In the genomic region with DNA sequence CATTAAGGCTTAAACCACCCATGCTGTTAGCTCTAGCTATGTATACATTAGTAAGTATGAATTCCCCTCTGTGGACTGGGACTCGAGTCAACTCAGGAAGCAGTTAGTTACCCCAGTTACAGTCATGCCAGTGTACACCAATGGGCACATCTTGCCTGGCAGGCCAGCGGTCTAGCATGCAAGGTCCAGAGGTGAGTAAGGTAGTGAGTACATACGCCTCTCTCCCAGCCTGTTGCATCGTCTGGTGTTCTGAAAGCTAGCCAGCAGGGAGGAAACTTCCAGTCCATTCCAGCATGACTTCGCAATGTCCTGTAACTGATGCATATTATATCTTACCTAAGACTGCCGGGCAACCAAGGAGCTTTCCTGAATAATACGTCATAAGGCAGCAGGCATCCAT, we compare ENCODE assay signal across 21 mouse cellular contexts. TPM values are rescaled to one million over a fixed set of nuclear protein-coding genes. Genes with fewer than 3 reads are reported as not detected.
DNase-seq lines count a peak whose midpoint lies in the region; ATAC-seq and TF ChIP-seq lines count a peak whose summit lies in the region.
"Had no signal": no experiment of that assay in that cellular context is flagged by ENCODE, and none has a peak within 500 bp of the region (broad histone marks: within the 10 kb centered on the region; RNA-seq: fewer than 3 reads in every experiment).

No protein-coding gene starts in this region.

- TF ChIP-seq CTCF in spleen, adult 2 months (IDR thresholded peaks at IDR 0.05; ENCODE audit: extremely low read depth, insufficient read depth, insufficient read length, insufficient replicate concordance): no peak

- peaks cover 2% of the 10 kb centered on the region; the same call in 1 of the 2 replicates for H3K4me1 ChIP-seq in spleen, adult 2 months (ENCODE audit: control insufficient read depth, insufficient read depth, insufficient read length)
- H3K4me1 ChIP-seq: embryonic facial prominence, embryonic 10.5 days; embryonic facial prominence, embryonic 12.5 days had no signal

- H3K27me3 ChIP-seq in spleen, adult 2 months (ENCODE audit: control insufficient read depth, insufficient read depth, low read length): no peaks in the 10 kb centered on the region
- H3K27me3 ChIP-seq in splenic B cell, adult 2 months (ENCODE audit: control insufficient read depth, insufficient read depth, low read length, poor library complexity, severe bottlenecking): no peaks in the 10 kb centered on the region
- H3K27me3 ChIP-seq: embryonic facial prominence, embryonic 12.5 days; Patski had no signal

- no peak for TF ChIP-seq POLR2A in spleen, adult 2 months (IDR thresholded peaks at IDR 0.05; ENCODE audit: low read depth, low read length)

- WGBS in spleen, adult 2 months: 79% methylated on average over 7 of the region's 7 CpGs

- 0 out of 2 replicates have a peak overlapping the region, but pooled peaks have one; percentile 18 for H3K27ac ChIP-seq in spleen, adult 2 months (ENCODE audit: insufficient read depth, low read length)
- H3K27ac ChIP-seq: embryonic facial prominence, embryonic 10.5 days; embryonic facial prominence, embryonic 12.5 days had no signal

- ATAC-seq in frontal cortex, adult (ENCODE audit: low TSS enrichment): no peak
- ATAC-seq: activated CD4-positive, CD25-positive, alpha-beta regulatory T cell, adult 4 months; forebrain, embryonic 14.5 days; forebrain, embryonic 16.5 days; Patski had no signal

- H3K36me3 ChIP-seq in spleen, adult 2 months (ENCODE audit: control insufficient read depth, insufficient read depth, low read length): peaks cover 22% of the 10 kb centered on the region
- peaks cover 4% of the 10 kb centered on the region; the same call in 1 of the 2 replicates for H3K36me3 ChIP-seq in splenic B cell, adult 2 months (ENCODE audit: control insufficient read depth, insufficient read depth, low read length, poor library complexity, severe bottlenecking)

- DNase-seq in spleen, adult 2 months (ENCODE audit: low read depth in 1 of 2, low spot score in 2 of 2): no peak
- DNase-seq in spleen, adult 12 weeks (ENCODE audit: low spot score): no peak
- peak; percentile 7 to 11 for DNase-seq in B cell, adult 2 months
- DNase-seq in splenic B cell, adult 2 months (ENCODE audit: low read depth, low spot score): peak; percentile 18
- no peak for DNase-seq in neural tube, embryonic 10.5 days (ENCODE audit: extremely low spot score, low spot score)
- no peak for DNase-seq in layer of hippocampus, postnatal 25 days (ENCODE audit: extremely low spot score in 1 of 2, low spot score in 1 of 2)
- DNase-seq: adrenal gland, adult 8-10 months; adrenal gland, postnatal 14 days; adrenal gland, postnatal 36 days; cerebellum, adult 11-12 months; cerebellum, adult 2 months; cerebellum, adult 9-10 months; cerebellum, postnatal 10 days; cerebellum, postnatal 25 days had no signal

- H3K4me3 ChIP-seq in spleen, adult 2 months (ENCODE audit: extremely low read depth, insufficient read depth, insufficient read length): no peak overlapping the region
- H3K4me3 ChIP-seq: embryonic facial prominence, embryonic 10.5 days; embryonic facial prominence, embryonic 12.5 days had no signal

RNA-seq across cellular contexts. Expression of gene Slc35a1, which starts 34.1 kb away (rescaled TPM):
- 4.8 and 5.5 TPM in 2 replicates for polyA plus RNA-seq in spleen, adult 2 months (2012; rRNA removed)
- total RNA-seq in layer of hippocampus, postnatal 25 days (2021): 10 to 100 TPM; 19.5 to 22.5 TPM

RNA-seq across cellular contexts. Expression of gene Rars2, which starts 38.4 kb away (rescaled TPM):
- 4.8 and 5.1 TPM in 2 replicates for polyA plus RNA-seq in spleen, adult 2 months (2012; rRNA removed)
- 10 to 100 TPM; 22.6 to 33.8 TPM for total RNA-seq in layer of hippocampus, postnatal 25 days (2021)

RNA-seq across cellular contexts. Expression of gene Orc3, which starts 38.4 kb away (rescaled TPM):
- polyA plus RNA-seq in spleen, adult 2 months (2012; rRNA removed): 9.2 and 11.5 TPM in 2 replicates
- total RNA-seq in layer of hippocampus, postnatal 25 days (2021): 10 to 100 TPM; 44.9 to 60.9 TPM

Comparison
In these comparisons a context has a peak if more than half of its experiments do, and no peak if none do; other contexts are left out.
1. DNase-seq: peak in B cell, adult 2 months (2 of 2) and splenic B cell, adult 2 months (single experiment); none in spleen, adult 2 months (0 of 2), spleen, adult 12 weeks (single experiment), neural tube, embryonic 10.5 days (single experiment) and layer of hippocampus, postnatal 25 days (0 of 2).